In the genomic region with DNA sequence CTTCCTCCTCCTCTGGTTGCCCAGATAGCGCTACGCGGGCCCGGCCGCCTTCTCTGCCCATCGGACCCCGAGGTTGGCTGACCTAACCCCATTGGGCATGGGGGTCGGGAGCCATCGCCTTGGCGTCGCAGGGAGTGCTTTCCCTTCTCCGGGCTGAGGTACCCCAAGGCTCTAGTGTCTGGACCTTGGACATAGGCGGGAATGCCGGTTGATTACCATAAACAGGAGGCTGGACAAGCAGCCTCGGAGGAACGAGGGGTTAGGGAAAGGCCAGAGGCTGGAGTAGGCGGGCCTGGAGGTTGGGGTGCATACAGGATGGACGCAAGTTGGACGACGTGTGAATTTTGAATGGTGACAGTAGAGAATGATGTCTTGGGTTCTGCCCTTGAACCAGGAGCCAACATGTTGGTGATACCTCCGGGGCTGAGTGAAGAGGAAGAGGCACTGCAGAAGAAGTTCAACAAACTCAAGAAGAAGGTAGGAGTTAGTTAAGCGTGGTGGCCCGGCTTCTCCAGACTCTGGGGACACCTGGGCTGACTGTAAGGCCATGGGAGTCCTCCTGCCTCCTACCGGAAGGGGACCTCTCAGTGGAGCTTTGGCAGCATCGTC, we compare ENCODE assay signal across 7 mouse cellular contexts. TPM values are rescaled to one million over a fixed set of nuclear protein-coding genes. Genes with fewer than 3 reads are reported as not detected.
DNase-seq lines count a peak whose midpoint lies in the region; ATAC-seq lines count a peak whose summit lies in the region.

No protein-coding gene starts in this region.

- H3K9ac ChIP-seq in lung, embryonic 16.5 days (ENCODE audit: low read length): peak overlapping the region; percentile 89
- peak overlapping the region; percentile 77 for H3K9ac ChIP-seq in embryonic facial prominence, embryonic 14.5 days (ENCODE audit: low read depth, low read length)
- peak overlapping the region; percentile 89 for H3K9ac ChIP-seq in limb, embryonic 13.5 days
- H3K9ac ChIP-seq in stomach, embryonic 14.5 days (replicated peaks; ENCODE audit: low read depth, low read length): peak overlapping the region; percentile 76

- H3K4me1 ChIP-seq in lung, embryonic 16.5 days (replicated peaks; ENCODE audit: control insufficient read depth, insufficient read depth, low read length): peaks cover 13% of the 10 kb centered on the region
- H3K4me1 ChIP-seq in embryonic facial prominence, embryonic 14.5 days (ENCODE audit: control insufficient read depth, insufficient read depth, low read length): peaks cover 8% of the 10 kb centered on the region
- H3K4me1 ChIP-seq in limb, embryonic 13.5 days: peaks cover 21% of the 10 kb centered on the region
- peaks cover 11% of the 10 kb centered on the region for H3K4me1 ChIP-seq in stomach, embryonic 14.5 days (ENCODE audit: control insufficient read depth, insufficient read depth, low read length)

- peaks cover 27% of the 10 kb centered on the region for H3K36me3 ChIP-seq in lung, embryonic 16.5 days (ENCODE audit: control insufficient read depth, insufficient read depth, low read length)
- peaks cover 60% of the 10 kb centered on the region for H3K36me3 ChIP-seq in embryonic facial prominence, embryonic 14.5 days (ENCODE audit: control insufficient read depth, insufficient read depth, low read length)
- peaks cover 60% of the 10 kb centered on the region for H3K36me3 ChIP-seq in limb, embryonic 13.5 days
- H3K36me3 ChIP-seq in stomach, embryonic 14.5 days (ENCODE audit: control insufficient read depth, insufficient read depth, low read length): peaks cover 44% of the 10 kb centered on the region

- peak; percentile 18; the same call in 1 of the 2 replicates for ATAC-seq in lung, embryonic 16.5 days (ENCODE audit: low read depth)
- peak; percentile 13; the same call in 1 of the 2 replicates for ATAC-seq in embryonic facial prominence, embryonic 14.5 days (ENCODE audit: low read depth)
- peak; percentile 28 for ATAC-seq in limb, embryonic 13.5 days (ENCODE audit: low FRiP score, low read depth)
- no peak for ATAC-seq in stomach, embryonic 14.5 days (ENCODE audit: insufficient number of reproducible peaks, insufficient read depth, low FRiP score, low read depth)

- H3K9me3 ChIP-seq in lung, embryonic 16.5 days (ENCODE audit: control insufficient read depth, low read length): no peaks in the 10 kb centered on the region
- no peaks in the 10 kb centered on the region for H3K9me3 ChIP-seq in embryonic facial prominence, embryonic 14.5 days (ENCODE audit: control insufficient read depth, low read length)
- no peaks in the 10 kb centered on the region for H3K9me3 ChIP-seq in limb, embryonic 13.5 days
- no peaks in the 10 kb centered on the region for H3K9me3 ChIP-seq in stomach, embryonic 14.5 days (ENCODE audit: control insufficient read depth, low read depth, low read length)

- H3K27me3 ChIP-seq in lung, embryonic 16.5 days (ENCODE audit: control insufficient read depth, insufficient read depth, low read depth, low read length): no peaks in the 10 kb centered on the region
- H3K27me3 ChIP-seq in embryonic facial prominence, embryonic 14.5 days (replicated peaks; ENCODE audit: control insufficient read depth, insufficient read depth, low read length): no peaks in the 10 kb centered on the region
- no peaks in the 10 kb centered on the region for H3K27me3 ChIP-seq in limb, embryonic 13.5 days
- H3K27me3 ChIP-seq in stomach, embryonic 14.5 days (ENCODE audit: control insufficient read depth, insufficient read depth, low read length): no peaks in the 10 kb centered on the region

- WGBS in lung, embryonic 16.5 days: under 1% methylated on average over 25 of the region's 25 CpGs
- WGBS in embryonic facial prominence, embryonic 14.5 days: 2% methylated on average over 25 of the region's 25 CpGs
- WGBS in limb, embryonic 13.5 days: 1% methylated on average over 25 of the region's 25 CpGs
- 2% methylated on average over 25 of the region's 25 CpGs for WGBS in stomach, embryonic 14.5 days

- DNase-seq in lung, adult 18-20 months: no peak
- no peak for DNase-seq in embryonic facial prominence, embryonic 14.5 days (ENCODE audit: low spot score)
- no peak for DNase-seq in testis, postnatal 14 days (ENCODE audit: low spot score)
- no peak for DNase-seq in T-cell, adult 2 months (ENCODE audit: low spot score)

- H3K27ac ChIP-seq in lung, embryonic 16.5 days (ENCODE audit: low read length): peak overlapping the region; percentile 15; the same call in 1 of the 2 replicates
- 0 out of 2 replicates have a peak overlapping the region, but pooled peaks have one; percentile 17 for H3K27ac ChIP-seq in embryonic facial prominence, embryonic 14.5 days (replicated peaks; ENCODE audit: low read depth, low read length)
- H3K27ac ChIP-seq in limb, embryonic 13.5 days: 0 out of 2 replicates have a peak overlapping the region, but pooled peaks have one; percentile 48
- no peak overlapping the region; the same call in 1 of the 2 replicates for H3K27ac ChIP-seq in stomach, embryonic 14.5 days (ENCODE audit: low read length)

- peak overlapping the region; percentile 86 for H3K4me2 ChIP-seq in lung, embryonic 16.5 days (ENCODE audit: low read depth, low read length)
- peak overlapping the region; percentile 68 for H3K4me2 ChIP-seq in embryonic facial prominence, embryonic 14.5 days (ENCODE audit: low read depth, low read length)
- H3K4me2 ChIP-seq in limb, embryonic 13.5 days (replicated peaks): peak overlapping the region; percentile 88
- peak overlapping the region; percentile 92 for H3K4me2 ChIP-seq in stomach, embryonic 14.5 days (replicated peaks; ENCODE audit: low read depth, low read length)

- H3K4me3 ChIP-seq in lung, embryonic 16.5 days (ENCODE audit: low read length): peak overlapping the region; percentile 82
- peak overlapping the region; percentile 69 for H3K4me3 ChIP-seq in embryonic facial prominence, embryonic 14.5 days (ENCODE audit: low read depth, low read length)
- peak overlapping the region; percentile 89 for H3K4me3 ChIP-seq in limb, embryonic 13.5 days
- peak overlapping the region; percentile 98 for H3K4me3 ChIP-seq in stomach, embryonic 14.5 days (ENCODE audit: low read depth, low read length)

RNA-seq across cellular contexts. Expression of gene Nelfe, which starts 0.4 kb away (rescaled TPM):
- polyA plus RNA-seq in lung, embryonic 16.5 days (2015; fragmentation: Nextera tagmentation; extraction: Ambion mirVana): 94.4 and 96.0 TPM in 2 replicates
- polyA plus RNA-seq in embryonic facial prominence, embryonic 14.5 days (2014; fragmentation: Nextera tagmentation; extraction: Ambion mirVana): 85.8 and 99.8 TPM in 2 replicates
- 114 and 126 TPM in 2 replicates for polyA plus RNA-seq in limb, embryonic 13.5 days (2015; fragmentation: Nextera tagmentation; extraction: Ambion mirVana)
- 101 and 114 TPM in 2 replicates for polyA plus RNA-seq in stomach, embryonic 14.5 days (2014; fragmentation: Nextera tagmentation; extraction: Ambion mirVana)

RNA-seq across cellular contexts. Expression of gene Skiv2l, which starts 0.6 kb away (rescaled TPM):
- polyA plus RNA-seq in lung, embryonic 16.5 days (2015; fragmentation: Nextera tagmentation; extraction: Ambion mirVana): 47.8 and 49.9 TPM in 2 replicates
- 38.9 and 46.6 TPM in 2 replicates for polyA plus RNA-seq in embryonic facial prominence, embryonic 14.5 days (2014; fragmentation: Nextera tagmentation; extraction: Ambion mirVana)
- 54.0 and 55.2 TPM in 2 replicates for polyA plus RNA-seq in limb, embryonic 13.5 days (2015; fragmentation: Nextera tagmentation; extraction: Ambion mirVana)
- 37.7 and 39.5 TPM in 2 replicates for polyA plus RNA-seq in stomach, embryonic 14.5 days (2014; fragmentation: Nextera tagmentation; extraction: Ambion mirVana)

RNA-seq across cellular contexts. Expression of gene Cfb, which starts 11.7 kb away (rescaled TPM):
- 1.8 and 7.3 TPM in 2 replicates for polyA plus RNA-seq in lung, embryonic 16.5 days (2015; fragmentation: Nextera tagmentation; extraction: Ambion mirVana)
- 1.8 and 2.2 TPM in 2 replicates for polyA plus RNA-seq in embryonic facial prominence, embryonic 14.5 days (2014; fragmentation: Nextera tagmentation; extraction: Ambion mirVana)
- 1.9 and 2.0 TPM in 2 replicates for polyA plus RNA-seq in limb, embryonic 13.5 days (2015; fragmentation: Nextera tagmentation; extraction: Ambion mirVana)
- polyA plus RNA-seq in stomach, embryonic 14.5 days (2014; fragmentation: Nextera tagmentation; extraction: Ambion mirVana): 6.7 and 9.4 TPM in 2 replicates

RNA-seq across cellular contexts. Expression of gene Dxo, which starts 13.8 kb away (rescaled TPM):
- 61.4 and 65.0 TPM in 2 replicates for polyA plus RNA-seq in lung, embryonic 16.5 days (2015; fragmentation: Nextera tagmentation; extraction: Ambion mirVana)
- polyA plus RNA-seq in embryonic facial prominence, embryonic 14.5 days (2014; fragmentation: Nextera tagmentation; extraction: Ambion mirVana): 53.0 and 54.2 TPM in 2 replicates
- polyA plus RNA-seq in limb, embryonic 13.5 days (2015; fragmentation: Nextera tagmentation; extraction: Ambion mirVana): 62.8 and 74.3 TPM in 2 replicates
- 52.9 and 56.4 TPM in 2 replicates for polyA plus RNA-seq in stomach, embryonic 14.5 days (2014; fragmentation: Nextera tagmentation; extraction: Ambion mirVana)

RNA-seq across cellular contexts. Expression of gene Stk19, which starts 13.9 kb away (rescaled TPM):
- polyA plus RNA-seq in lung, embryonic 16.5 days (2015; fragmentation: Nextera tagmentation; extraction: Ambion mirVana): 30.7 and 31.2 TPM in 2 replicates
- 21.1 and 21.7 TPM in 2 replicates for polyA plus RNA-seq in embryonic facial prominence, embryonic 14.5 days (2014; fragmentation: Nextera tagmentation; extraction: Ambion mirVana)
- 28.2 and 28.7 TPM in 2 replicates for polyA plus RNA-seq in limb, embryonic 13.5 days (2015; fragmentation: Nextera tagmentation; extraction: Ambion mirVana)
- 22.3 and 27.3 TPM in 2 replicates for polyA plus RNA-seq in stomach, embryonic 14.5 days (2014; fragmentation: Nextera tagmentation; extraction: Ambion mirVana)
